Mouse (Mus musculus): ENCODE measurements around the gene Ctse. TPM values are rescaled to one million over a fixed set of nuclear protein-coding genes. Genes with fewer than 3 reads are reported as not detected.
"Not testable (repeated sequence)": the region's sequence is repeated elsewhere in the genome, so short reads cannot be mapped to it uniquely, and the experiment has no call there.

Gene Ctse
- polyA plus RNA-seq, 1 experiment from 2014 or later = 0.97 TPM

DNA sequence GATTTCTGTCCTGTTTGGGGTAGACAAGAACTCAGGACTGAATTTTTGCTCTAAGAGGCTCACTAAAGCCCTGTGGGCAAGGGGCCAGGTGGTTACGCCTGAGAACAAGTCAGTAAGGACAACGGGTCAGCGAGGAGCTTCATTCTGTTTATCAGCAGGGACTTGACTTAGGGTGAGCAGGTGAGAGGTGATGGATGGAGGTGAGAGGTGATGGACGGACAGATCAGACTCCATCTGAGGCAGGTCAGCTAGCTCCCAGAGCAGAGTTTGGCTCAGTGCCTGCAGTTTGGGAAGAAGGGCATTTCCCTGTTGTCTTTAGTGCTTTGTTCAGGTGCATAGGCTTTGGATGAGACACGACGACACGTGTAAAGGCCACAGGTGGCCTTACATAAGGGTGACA lies 18.8 kb upstream of the Ctse start:
- Histone ChIP-seq H3K4me2 (no peak overlapping the region), H3K4me1 (replicated peaks) (peaks cover 16% of the 10 kb centered on the region), H3K27ac (ENCODE audit: poor library complexity, severe bottlenecking) (no peak overlapping the region), H3K27me3 (replicated peaks) (no peaks in the 10 kb centered on the region), H3K9me3 (replicated peaks) (0 out of 2 replicates have a peak, but pooled peaks cover 8% of the 10 kb centered on the region), H3K4me3 (no peak overlapping the region), H3K9ac (no peak overlapping the region), H3K36me3 (no peaks in the 10 kb centered on the region)
- no peak for ATAC-seq (ENCODE audit: insufficient number of reproducible peaks, low FRiP score)
- 69% methylated on average over 7 of the region's 7 CpGs for WGBS

DNA sequence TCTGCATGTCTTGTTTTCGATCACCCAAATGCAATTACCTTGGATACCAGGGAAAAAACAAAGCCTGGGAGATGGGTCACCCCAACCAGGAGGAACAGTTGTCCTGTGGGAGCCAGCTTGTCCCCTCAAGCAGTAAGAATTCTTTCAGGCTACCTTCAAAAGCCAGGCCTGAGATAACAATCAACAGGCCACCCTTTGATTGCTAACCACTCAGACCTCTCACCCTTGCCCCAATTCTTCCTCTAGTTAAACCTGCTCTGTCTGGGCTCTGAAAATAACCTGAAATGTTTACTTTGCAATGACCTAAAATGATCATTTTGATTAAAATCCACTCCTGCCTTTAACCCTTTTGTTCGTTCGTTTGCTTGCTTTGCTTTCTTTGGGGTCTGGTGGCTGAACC lies 14.5 kb upstream of the Ctse start:
- H3K9me3 ChIP-seq (replicated peaks) = 0 out of 2 replicates have a peak, but pooled peaks cover 8% of the 10 kb centered on the region
- no peak overlapping the region for H3K4me3 ChIP-seq
- H3K36me3 ChIP-seq = no peaks in the 10 kb centered on the region
- H3K4me2 ChIP-seq = no peak overlapping the region
- no peaks in the 10 kb centered on the region for H3K27me3 ChIP-seq (replicated peaks)
- H3K27ac ChIP-seq (ENCODE audit: poor library complexity, severe bottlenecking) = no peak overlapping the region
- no peak overlapping the region for H3K9ac ChIP-seq
- WGBS = 78% methylated on average over 3 of the region's 3 CpGs
- no peak for ATAC-seq (ENCODE audit: insufficient number of reproducible peaks, low FRiP score)
- peaks cover 16% of the 10 kb centered on the region for H3K4me1 ChIP-seq (replicated peaks)

GRCm38 (mm10) chr1:131624175-131624835 lies 13.8 kb upstream of the Ctse start:
- no peak for ATAC-seq (ENCODE audit: insufficient number of reproducible peaks, low FRiP score)
- H3K4me3 ChIP-seq = no peak overlapping the region
- whole genome bisulfite sequencing = 26% methylated on average over 3 of the region's 3 CpGs
- no peak overlapping the region for H3K27ac ChIP-seq (ENCODE audit: poor library complexity, severe bottlenecking)
- no peaks in the 10 kb centered on the region for H3K36me3 ChIP-seq
- peaks cover 16% of the 10 kb centered on the region for H3K4me1 ChIP-seq (replicated peaks)
- no peak overlapping the region for H3K9ac ChIP-seq
- no peaks in the 10 kb centered on the region for H3K27me3 ChIP-seq (replicated peaks)
- H3K9me3 ChIP-seq (replicated peaks) = 0 out of 2 replicates have a peak, but pooled peaks cover 5% of the 10 kb centered on the region
- H3K4me2 ChIP-seq = peak overlapping the region; percentile 15; the same call in 1 of the 2 replicates

- H3K27ac ChIP-seq (ENCODE audit: poor library complexity, severe bottlenecking) = no peak overlapping the region
- ATAC-seq (ENCODE audit: insufficient number of reproducible peaks, low FRiP score) = no peak
- H3K9ac ChIP-seq = no peak overlapping the region
- peaks cover 16% of the 10 kb centered on the region for H3K4me1 ChIP-seq (replicated peaks)
- no peaks in the 10 kb centered on the region for H3K27me3 ChIP-seq (replicated peaks)
- no peak overlapping the region for H3K4me3 ChIP-seq
- H3K36me3 ChIP-seq = no peaks in the 10 kb centered on the region
- no peaks in the 10 kb centered on the region for H3K9me3 ChIP-seq (replicated peaks)
- 82% methylated on average over 6 of the region's 6 CpGs for WGBS
- H3K4me2 ChIP-seq = no peak overlapping the region
Measured at GRCm38 (mm10) chr1:131626200-131626599, 11.9 kb upstream of the Ctse start.

- WGBS = 76% methylated on average over 6 of the region's 6 CpGs
- not testable (repeated sequence) for H3K36me3 ChIP-seq; H3K4me3 ChIP-seq; H3K27me3 ChIP-seq (replicated peaks); H3K27ac ChIP-seq (ENCODE audit: poor library complexity, severe bottlenecking); H3K9ac ChIP-seq; H3K4me2 ChIP-seq; H3K4me1 ChIP-seq (replicated peaks); H3K9me3 ChIP-seq (replicated peaks); ATAC-seq (ENCODE audit: insufficient number of reproducible peaks, low FRiP score)
Measured at GRCm38 (mm10) chr1:131632216-131632615, 5.9 kb upstream of the Ctse start.

DNA sequence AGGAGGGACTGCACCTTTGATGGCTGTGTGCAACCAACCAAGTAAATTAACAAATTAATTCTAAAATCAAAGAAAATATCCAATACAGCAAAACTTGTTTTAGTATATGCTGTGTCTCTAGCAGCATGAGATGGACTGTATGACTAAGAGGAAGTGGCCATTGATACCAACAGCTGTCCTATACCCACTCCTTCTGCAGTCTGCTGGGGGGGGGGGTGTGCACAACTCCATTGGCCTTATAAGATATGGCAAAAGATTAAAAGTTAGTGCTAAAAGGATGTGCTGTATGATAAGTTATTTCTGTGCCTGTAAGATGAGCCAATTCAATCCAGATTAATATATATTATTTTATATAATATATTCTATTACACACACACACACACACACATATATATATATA lies 3.6 kb upstream of the Ctse start:
- H3K4me1 ChIP-seq (replicated peaks) = no peaks in the 10 kb centered on the region
- H3K9ac ChIP-seq = no peak overlapping the region
- H3K27me3 ChIP-seq (replicated peaks) = no peaks in the 10 kb centered on the region
- ATAC-seq (ENCODE audit: insufficient number of reproducible peaks, low FRiP score) = no peak
- no peak overlapping the region for H3K27ac ChIP-seq (ENCODE audit: poor library complexity, severe bottlenecking)
- no peak overlapping the region for H3K4me3 ChIP-seq
- no peak overlapping the region for H3K4me2 ChIP-seq
- H3K36me3 ChIP-seq = no peaks in the 10 kb centered on the region
- no peaks in the 10 kb centered on the region for H3K9me3 ChIP-seq (replicated peaks)

GRCm38 (mm10) chr1:131638541-131639421 lies 675 bp downstream of the Ctse start:
- no peak overlapping the region for H3K9ac ChIP-seq
- H3K27me3 ChIP-seq (replicated peaks) = no peaks in the 10 kb centered on the region
- H3K4me3 ChIP-seq = no peak overlapping the region
- H3K4me2 ChIP-seq = no peak overlapping the region
- no peaks in the 10 kb centered on the region for H3K9me3 ChIP-seq (replicated peaks)
- 80% methylated on average over 9 of the region's 9 CpGs for WGBS
- no peak overlapping the region for H3K27ac ChIP-seq (ENCODE audit: poor library complexity, severe bottlenecking)
- H3K4me1 ChIP-seq (replicated peaks) = no peaks in the 10 kb centered on the region
- no peaks in the 10 kb centered on the region for H3K36me3 ChIP-seq
- ATAC-seq (ENCODE audit: insufficient number of reproducible peaks, low FRiP score) = no peak

DNA sequence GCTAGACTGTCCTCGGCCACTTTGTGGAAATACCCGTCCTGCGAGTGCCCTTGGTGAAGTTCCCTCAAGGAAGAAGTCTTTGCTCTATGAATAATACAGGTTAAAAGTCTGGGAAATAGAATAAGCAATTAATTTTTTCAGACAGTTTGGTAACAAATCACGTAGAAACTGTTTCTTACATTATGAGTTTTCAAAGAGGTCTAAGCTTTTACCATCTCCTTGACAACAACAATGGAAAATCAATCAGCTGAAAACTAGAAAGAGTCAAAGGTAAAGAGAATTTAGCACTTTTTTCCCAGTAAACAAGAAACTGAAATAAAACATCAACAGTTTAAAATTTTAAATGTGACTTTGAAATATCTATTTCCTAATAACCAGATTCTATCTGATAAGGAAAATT lies 2.0 kb downstream of the Ctse start:
- H3K4me3 ChIP-seq = no peak overlapping the region
- H3K4me2 ChIP-seq = no peak overlapping the region
- ATAC-seq (ENCODE audit: insufficient number of reproducible peaks, low FRiP score) = no peak
- no peaks in the 10 kb centered on the region for H3K36me3 ChIP-seq
- no peaks in the 10 kb centered on the region for H3K27me3 ChIP-seq (replicated peaks)
- H3K9ac ChIP-seq = no peak overlapping the region
- H3K4me1 ChIP-seq (replicated peaks) = no peaks in the 10 kb centered on the region
- no peak overlapping the region for H3K27ac ChIP-seq (ENCODE audit: poor library complexity, severe bottlenecking)
- H3K9me3 ChIP-seq (replicated peaks) = no peaks in the 10 kb centered on the region
- 85% methylated on average over 4 of the region's 4 CpGs for WGBS

DNA sequence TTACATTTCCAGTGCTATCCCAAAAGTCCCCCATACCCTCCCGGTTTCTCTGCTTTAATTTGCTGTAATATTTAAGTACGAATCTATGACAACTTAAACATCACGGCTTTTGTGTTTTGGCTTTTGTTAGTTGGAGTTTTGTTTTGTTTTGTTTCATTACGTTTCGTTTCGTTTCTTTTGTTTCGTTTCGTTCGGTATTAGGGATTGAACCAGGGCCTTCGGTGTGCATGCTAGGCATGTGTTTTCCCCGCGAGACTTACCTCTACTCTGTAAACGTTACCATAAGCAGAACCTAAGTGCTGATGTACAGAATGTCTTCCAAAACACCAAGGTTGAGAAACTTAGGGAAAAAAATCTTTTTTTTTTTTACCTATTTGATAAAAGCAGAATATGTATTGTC lies 3.5 kb downstream of the Ctse start:
- Histone ChIP-seq H3K36me3 (no peaks in the 10 kb centered on the region), H3K9ac (no peak overlapping the region), H3K4me3 (no peak overlapping the region), H3K27ac (ENCODE audit: poor library complexity, severe bottlenecking) (no peak overlapping the region), H3K9me3 (replicated peaks) (no peaks in the 10 kb centered on the region), H3K4me2 (no peak overlapping the region), H3K27me3 (replicated peaks) (no peaks in the 10 kb centered on the region), H3K4me1 (replicated peaks) (no peaks in the 10 kb centered on the region)
- WGBS = 92% methylated on average over 13 of the region's 13 CpGs
- ATAC-seq (ENCODE audit: insufficient number of reproducible peaks, low FRiP score) = no peak

GRCm38 (mm10) chr1:131642251-131642650 lies 4.1 kb downstream of the Ctse start:
- no peak overlapping the region for H3K4me2 ChIP-seq
- no peak overlapping the region for H3K9ac ChIP-seq
- H3K9me3 ChIP-seq (replicated peaks) = no peaks in the 10 kb centered on the region
- no peaks in the 10 kb centered on the region for H3K4me1 ChIP-seq (replicated peaks)
- WGBS = 83% methylated on average over 2 of the region's 2 CpGs
- H3K4me3 ChIP-seq = no peak overlapping the region
- no peak for ATAC-seq (ENCODE audit: insufficient number of reproducible peaks, low FRiP score)
- no peaks in the 10 kb centered on the region for H3K27me3 ChIP-seq (replicated peaks)
- no peak overlapping the region for H3K27ac ChIP-seq (ENCODE audit: poor library complexity, severe bottlenecking)
- no peaks in the 10 kb centered on the region for H3K36me3 ChIP-seq

DNA sequence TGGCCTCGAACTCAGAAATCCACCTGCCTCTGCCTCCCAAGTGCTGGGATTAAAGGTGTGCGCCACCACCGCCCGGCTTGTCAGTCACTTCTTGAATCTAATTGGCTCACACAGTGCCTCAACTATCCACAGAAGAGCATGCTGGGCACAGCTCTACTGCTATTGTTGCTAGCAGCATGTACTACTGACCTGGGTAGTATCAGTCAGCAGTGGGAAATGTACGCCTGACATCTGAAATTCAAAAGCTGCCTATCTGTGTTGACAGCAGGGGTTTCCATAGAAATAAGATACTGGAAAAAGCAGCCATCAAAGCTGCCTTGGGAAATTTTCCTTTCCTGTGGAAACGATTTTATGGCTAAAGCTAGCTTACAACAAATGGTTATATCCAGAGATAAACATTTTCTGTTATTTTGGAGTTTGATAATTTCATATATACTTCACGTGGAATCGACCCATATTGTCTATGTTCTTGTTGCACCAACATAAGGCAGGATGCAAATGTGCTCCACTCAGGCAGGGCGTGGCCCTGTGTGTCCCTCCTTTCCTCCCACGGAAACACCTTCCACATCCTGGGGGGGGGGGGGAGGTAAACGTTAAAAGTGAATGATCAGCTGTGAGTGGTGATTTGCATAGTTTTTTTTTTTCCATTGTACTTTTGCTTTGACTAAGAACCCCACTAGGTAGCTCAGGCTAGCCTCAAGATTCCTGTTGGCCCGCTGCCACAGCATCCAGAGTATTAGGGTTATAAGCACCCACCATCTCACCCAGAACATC lies 14.8 kb downstream of the Ctse start:
- H3K9ac ChIP-seq = no peak overlapping the region
- H3K36me3 ChIP-seq = no peaks in the 10 kb centered on the region
- ATAC-seq (ENCODE audit: insufficient number of reproducible peaks, low FRiP score) = peak; percentile 76; the same call in 1 of the 2 replicates
- no peak overlapping the region for H3K27ac ChIP-seq (ENCODE audit: poor library complexity, severe bottlenecking)
- peaks cover 16% of the 10 kb centered on the region; the same call in 1 of the 2 replicates for H3K4me1 ChIP-seq (replicated peaks)
- no peaks in the 10 kb centered on the region for H3K27me3 ChIP-seq (replicated peaks)
- WGBS = 56% methylated on average over 12 of the region's 12 CpGs
- no peak overlapping the region for H3K4me3 ChIP-seq
- no peak overlapping the region for H3K4me2 ChIP-seq
- no peaks in the 10 kb centered on the region for H3K9me3 ChIP-seq (replicated peaks)

All from heart, embryonic 12.5 days (tissue).